Mouse (Mus musculus) kidney, adult 18-20 months (tissue): Measurements from ENCODE around the gene Gm9913.

Source experiments
- DNase-seq: peaks from one replicate; pipeline ENCODE4 v3.0.0; 2021

Gene Gm9913

GRCm38 (mm10) chr2:125505006-125505745, at the start of gene Gm9913:
Gene Gm9913 (plus strand): TSS chr2:125505089.
- DNase-seq, result peak; percentile 25

- no peak for DNase-seq
Measured at GRCm38 (mm10) chr2:125456059-125456789, 48.7 kb upstream of the Gm9913 start.

GRCm38 (mm10) chr2:125459087-125459486, 45.8 kb upstream of the Gm9913 start:
- DNase-seq, result no peak

GRCm38 (mm10) chr2:125464036-125464435, 40.9 kb upstream of the Gm9913 start:
- no peak for DNase-seq

- no peak for DNase-seq
Measured at GRCm38 (mm10) chr2:125470553-125471295, 34.2 kb upstream of the Gm9913 start.

GRCm38 (mm10) chr2:125471721-125472120, 33.2 kb upstream of the Gm9913 start:
- no peak for DNase-seq

- no peak for DNase-seq
Measured at GRCm38 (mm10) chr2:125473228-125473627, 31.7 kb upstream of the Gm9913 start.

GRCm38 (mm10) chr2:125474690-125475089, 30.2 kb upstream of the Gm9913 start:
- no peak for DNase-seq

GRCm38 (mm10) chr2:125476231-125476630, 28.7 kb upstream of the Gm9913 start:
- DNase-seq, result no peak

- DNase-seq, result no peak
Measured at GRCm38 (mm10) chr2:125477367-125477766, 27.5 kb upstream of the Gm9913 start.

- no peak for DNase-seq
Measured at GRCm38 (mm10) chr2:125478705-125479104, 26.2 kb upstream of the Gm9913 start.

- no peak for DNase-seq
Measured at GRCm38 (mm10) chr2:125480057-125480456, 24.8 kb upstream of the Gm9913 start.

- no peak for DNase-seq
Measured at GRCm38 (mm10) chr2:125481116-125481515, 23.8 kb upstream of the Gm9913 start.

GRCm38 (mm10) chr2:125481531-125482317, 23.2 kb upstream of the Gm9913 start:
- DNase-seq, result no peak

- no peak for DNase-seq
Measured at GRCm38 (mm10) chr2:125484164-125484563, 20.7 kb upstream of the Gm9913 start.

- no peak for DNase-seq
Measured at GRCm38 (mm10) chr2:125484910-125485309, 20.0 kb upstream of the Gm9913 start.

- no peak for DNase-seq
Measured at GRCm38 (mm10) chr2:125489979-125490378, 14.9 kb upstream of the Gm9913 start.

- no peak for DNase-seq
Measured at GRCm38 (mm10) chr2:125492050-125492900, 12.6 kb upstream of the Gm9913 start.

- DNase-seq, result no peak
Measured at GRCm38 (mm10) chr2:125494291-125494690, 10.6 kb upstream of the Gm9913 start.

GRCm38 (mm10) chr2:125494831-125495812, 9.8 kb upstream of the Gm9913 start:
- no peak for DNase-seq
